Mouse (Mus musculus) 3T3-L1 (cell line): ENCODE data around the gene Nek1.
A peak's percentile ranks its signal among the peaks of the same experiment; 100 is the strongest.

Source experiments
- DNase-seq: peaks from one replicate; pipeline ENCODE4 v3.0.0-alpha.2; 2015; ENCODE audit warnings: low read depth, low spot score

The Nek1 gene

GRCm38 (mm10) chr8:60992910-60993638, at the start of gene Nek1:
TSS of gene Nek1 (plus strand) at chr8:60993195.
- DNase-seq, result peak; percentile 96

GRCm38 (mm10) chr8:60947503-60947902, 45.5 kb upstream of the Nek1 start:
- DNase-seq, result no peak

DNA sequence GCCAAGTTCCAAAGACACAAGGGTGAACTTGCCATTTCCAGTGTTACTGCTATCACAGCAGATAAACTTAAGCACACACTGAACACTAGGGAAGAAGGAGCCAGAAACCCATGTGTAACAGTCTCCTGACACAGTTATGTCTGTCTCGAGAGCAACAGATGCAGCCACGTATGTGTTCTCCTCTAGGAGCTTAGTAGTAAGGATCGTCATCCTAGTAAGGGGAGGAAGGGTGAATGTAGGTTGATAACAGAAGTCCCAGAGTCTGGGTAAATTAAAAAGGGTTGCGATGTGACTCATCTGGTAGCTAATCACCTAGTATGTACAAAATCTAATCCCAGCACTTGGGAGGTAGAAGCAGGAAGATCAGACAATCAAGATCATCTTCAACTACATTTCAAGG, 43.1 kb upstream of the Nek1 start:
- no peak for DNase-seq

DNA sequence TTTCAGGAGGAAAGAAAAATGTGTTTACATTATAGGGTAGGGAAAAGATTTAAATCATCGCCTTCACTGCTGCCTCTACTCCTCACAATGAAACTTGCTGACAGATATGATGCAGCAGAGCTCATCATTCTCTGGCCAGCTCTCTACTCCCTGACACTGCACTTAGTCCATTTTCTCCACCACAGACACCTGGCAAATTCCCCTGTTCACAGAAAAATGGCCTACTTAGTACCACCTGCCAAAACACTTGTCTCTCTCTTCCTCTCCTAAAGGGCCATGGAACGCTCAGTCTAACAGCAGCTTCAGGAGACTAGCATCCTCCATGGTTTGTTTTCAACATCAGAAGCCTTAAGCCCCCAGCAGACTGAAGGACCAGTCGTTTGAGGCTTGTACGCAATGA, 41.7 kb upstream of the Nek1 start:
- DNase-seq, result peak; percentile 32

DNA sequence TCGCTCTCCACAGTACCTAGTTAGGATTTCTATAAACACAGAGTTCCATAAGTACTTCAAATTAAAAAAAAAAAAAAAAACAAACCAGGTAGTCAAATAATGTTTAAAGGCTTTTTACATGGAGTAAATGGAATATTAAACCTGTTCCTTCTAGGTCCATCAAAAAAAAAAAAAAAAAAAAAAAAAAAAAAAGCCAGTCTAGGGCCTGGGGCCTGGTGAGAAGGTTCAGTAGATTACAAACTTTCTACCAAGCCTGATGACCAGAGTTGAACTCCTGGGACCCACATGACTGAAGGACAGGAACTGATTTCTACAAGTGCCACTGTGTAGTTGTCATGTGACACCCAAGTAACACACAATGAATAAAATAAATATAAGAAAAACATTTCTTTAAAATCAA, 41.2 kb upstream of the Nek1 start:
- DNase-seq, result no peak

DNA sequence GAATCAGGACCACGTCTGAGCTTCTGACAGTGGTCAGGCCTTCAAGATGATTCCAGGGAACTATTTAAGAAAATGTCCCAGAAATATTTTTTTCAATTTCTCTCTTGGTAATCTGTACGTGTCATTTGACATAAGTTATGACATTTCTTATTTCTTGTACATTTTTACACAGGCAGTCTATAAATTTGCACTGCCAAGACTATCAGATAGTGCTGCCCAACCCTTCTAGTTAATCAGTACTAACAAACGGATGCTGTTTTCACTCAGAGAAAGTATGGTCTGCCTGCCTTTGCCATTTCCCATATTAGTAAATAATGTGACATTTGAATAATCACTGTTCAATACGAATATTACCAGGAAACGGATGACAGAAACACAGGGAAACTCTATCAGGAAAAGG, 40.2 kb upstream of the Nek1 start:
- no peak for DNase-seq

DNA sequence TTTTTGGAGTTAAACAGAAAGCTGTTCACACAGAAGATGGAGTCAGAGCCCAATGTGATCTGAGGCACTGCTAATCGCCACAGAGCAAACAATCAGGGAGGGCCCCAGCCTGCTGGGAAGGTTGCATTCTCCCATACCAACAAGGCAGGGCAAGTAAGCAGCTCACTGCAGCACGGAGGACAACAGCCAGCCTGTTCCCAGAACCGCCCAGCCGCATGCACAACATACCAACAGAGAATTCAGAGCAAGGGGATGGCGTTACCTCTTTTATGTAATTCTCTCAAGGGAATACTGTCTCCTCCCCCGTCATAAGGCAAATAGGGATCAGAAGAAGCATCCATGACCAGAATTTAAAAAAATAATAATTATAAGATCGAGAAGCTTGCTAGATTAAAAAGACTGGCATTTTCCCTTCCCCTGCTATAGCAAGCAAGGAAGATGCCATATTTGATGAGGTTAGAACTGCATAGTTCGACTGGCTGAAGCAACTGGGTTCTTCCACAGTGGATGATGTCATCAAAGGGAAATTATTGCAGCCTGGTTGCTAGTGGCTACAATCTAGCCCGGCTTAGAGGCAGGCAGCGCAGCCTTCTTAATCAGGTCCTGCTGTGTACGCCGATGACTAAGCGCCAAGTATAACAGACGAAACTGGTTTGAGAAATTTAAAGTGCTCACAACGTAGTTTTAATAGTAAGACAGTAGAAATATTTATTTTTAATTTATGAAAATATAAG, 38.5 kb upstream of the Nek1 start:
- DNase-seq, result peak; percentile 99

DNA sequence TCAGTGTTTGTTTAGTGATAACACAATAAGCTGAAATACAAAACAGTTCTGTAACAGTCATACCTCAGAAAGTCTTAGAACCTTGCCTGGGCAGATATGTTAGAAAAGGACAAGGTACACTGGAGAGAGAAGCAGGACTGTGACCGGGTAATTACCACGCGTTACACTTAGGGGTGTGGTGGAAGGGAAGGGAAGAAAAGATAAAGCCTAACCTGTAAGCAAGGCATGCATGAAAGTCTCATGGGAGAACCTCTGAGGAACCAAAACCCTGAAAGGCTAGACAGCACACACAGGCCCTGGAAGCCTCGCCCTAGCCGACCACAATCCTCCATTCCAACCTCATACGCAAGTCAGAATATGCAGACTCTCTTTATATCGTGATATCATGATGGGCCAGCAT, 36.1 kb upstream of the Nek1 start:
- DNase-seq, result peak; percentile 31

GRCm38 (mm10) chr8:60962763-60963162, 30.2 kb upstream of the Nek1 start:
- no peak for DNase-seq

DNA sequence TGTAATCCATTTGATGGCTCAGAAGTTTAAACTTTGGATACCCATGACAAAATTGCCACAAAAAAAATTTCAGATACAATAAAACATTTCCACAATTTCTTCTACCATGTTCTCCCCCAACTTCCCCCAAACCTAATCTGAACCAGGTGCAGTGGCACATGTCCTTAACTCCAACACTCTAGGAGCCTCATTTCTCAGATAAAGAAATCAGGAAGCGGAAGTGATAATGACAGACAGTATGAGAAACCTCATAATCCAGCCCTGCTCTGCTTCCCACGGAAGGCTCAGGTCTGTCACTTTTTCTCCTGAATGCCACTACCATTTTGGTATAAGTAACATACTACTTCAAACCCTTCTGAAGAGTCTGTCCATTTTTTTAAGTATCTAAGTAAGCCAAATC, 29.1 kb upstream of the Nek1 start:
- no peak for DNase-seq

DNA sequence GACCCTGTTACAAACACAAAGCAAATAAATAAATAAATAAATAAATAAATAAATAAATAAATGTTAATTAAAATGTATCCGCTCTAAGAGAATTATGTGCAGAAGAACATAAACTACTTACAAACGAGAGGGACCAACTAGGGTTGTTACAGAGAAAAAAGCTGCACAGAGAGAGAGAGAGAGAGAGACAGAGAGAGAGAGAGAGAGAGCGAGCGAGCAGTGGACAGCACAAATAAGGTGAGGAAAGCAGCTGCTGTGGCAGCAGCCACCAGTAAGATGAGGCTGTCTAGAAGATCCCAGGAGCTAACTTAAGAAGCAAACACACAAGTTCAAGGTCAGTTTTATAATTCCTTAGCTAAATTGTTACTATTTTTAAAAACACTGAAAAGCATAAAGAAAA, 28.5 kb upstream of the Nek1 start:
- DNase-seq, result no peak

- DNase-seq, result no peak
These were observed 27.7 kb upstream of the Nek1 start for GRCm38 (mm10) chr8:60965306-60965705.

GRCm38 (mm10) chr8:60965741-60966140, 27.3 kb upstream of the Nek1 start:
- no peak for DNase-seq

DNA sequence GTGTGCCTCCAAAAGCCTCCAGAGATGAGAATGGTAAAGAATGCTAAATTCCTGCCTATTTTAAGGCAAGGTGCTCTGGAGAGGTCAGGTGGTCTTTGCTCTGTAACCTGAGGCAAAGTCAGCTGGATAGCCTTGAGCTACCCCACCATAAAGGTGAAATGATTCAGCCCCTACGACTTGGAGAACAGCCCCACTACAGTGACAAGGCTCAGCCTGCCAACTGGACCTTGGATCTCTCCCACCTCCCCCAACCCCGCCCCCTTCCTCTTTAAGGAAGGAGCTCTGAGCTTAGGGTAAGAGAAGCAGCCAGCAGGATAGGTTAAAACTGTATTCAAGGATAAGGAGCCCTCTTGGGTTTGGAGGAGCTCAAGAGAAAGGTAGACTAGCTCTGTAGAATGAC, 23.9 kb upstream of the Nek1 start:
- DNase-seq, result no peak

DNA sequence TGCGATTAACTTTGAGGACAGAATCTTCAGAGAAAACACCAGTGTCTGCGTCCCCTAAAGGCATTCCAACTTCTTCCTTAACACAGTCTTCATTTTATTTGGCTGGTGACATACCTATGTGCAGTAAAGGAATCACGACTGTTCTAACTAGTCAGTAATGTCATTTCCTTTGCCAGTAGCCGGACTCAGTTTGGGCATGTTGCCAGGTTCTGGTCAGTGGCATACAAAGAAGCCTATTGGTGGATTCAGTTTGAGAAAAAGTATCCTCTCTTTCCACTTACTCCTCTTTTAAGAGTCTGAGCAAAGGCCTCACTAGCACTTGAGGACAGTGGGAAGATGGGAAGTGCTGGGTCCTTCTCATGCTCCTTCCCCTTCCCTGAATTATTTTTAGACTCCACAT, 21.2 kb upstream of the Nek1 start:
- DNase-seq, result no peak

DNA sequence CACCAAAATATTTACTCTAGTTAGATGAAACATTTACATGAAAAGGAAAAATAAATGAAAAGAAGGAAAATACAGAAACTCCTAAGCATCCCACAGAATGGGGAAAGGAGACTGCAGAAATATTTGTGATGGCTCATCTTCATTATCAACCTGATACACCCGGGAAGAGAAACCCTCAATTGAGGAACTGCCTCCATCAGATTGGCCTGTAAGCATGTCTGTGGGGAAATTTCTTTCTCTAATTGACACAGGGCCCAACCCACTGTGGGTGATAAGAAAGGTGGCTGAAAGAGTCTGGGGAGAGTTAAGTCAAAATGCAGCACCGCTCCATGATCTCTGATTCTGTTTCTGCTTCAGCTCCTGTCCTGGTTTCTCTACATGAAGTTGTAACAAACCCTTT, 19.5 kb upstream of the Nek1 start:
- no peak for DNase-seq

DNA sequence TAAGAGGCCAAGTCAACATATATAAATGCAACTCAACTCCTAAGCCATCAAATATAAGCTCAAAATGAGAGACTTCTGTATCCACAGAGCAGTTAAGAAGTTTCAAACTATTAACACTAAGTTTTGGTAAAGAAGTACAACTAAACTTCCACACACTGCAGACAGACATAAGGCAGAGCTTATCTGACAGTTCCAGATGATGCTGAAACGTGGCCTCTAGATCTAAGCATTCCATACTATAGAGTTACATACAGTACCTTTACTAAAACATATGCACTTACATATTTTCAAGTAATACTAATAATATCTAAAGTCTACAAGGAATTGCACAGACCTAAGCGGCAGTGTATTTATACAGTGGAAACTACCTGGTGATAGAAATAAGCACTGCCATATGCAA, 18.2 kb upstream of the Nek1 start:
- no peak for DNase-seq

DNA sequence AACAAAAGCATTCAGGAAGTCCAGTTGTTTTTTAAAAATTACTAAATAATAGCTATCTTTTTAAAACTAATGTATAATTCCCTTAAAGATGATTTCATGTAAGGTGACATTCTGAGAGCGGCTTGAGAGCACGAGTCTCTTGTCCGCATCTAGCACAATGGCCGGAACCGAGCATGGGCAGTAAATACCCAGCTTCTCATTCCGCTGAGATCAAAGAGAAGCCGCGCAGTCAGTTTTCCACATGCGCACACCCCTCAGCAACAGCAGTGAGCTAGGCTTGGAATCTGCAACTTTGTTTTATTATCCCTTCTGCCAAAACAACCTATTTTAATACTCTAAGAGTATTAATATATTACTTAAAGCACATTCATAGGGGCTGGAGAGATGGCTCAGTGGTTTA, 16.2 kb upstream of the Nek1 start:
- no peak for DNase-seq

DNA sequence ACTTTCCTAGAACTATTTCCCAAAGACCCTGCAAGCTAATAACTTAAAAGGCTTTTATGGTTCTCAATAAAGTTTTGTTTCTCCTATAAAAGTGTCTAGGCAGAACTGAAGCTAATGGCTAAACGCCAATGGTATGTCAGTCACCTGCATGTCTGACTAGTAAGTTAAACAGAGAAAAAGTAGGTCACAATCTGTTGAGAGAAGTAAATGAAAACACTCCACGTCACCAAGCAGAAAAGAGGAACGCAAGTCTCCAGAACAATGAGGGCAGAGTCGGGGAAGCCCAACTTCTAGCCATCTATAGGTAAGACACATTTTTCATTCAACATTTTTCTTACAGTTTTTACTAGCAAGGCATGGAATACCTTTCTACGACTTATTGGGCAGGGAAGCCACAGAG, 14.5 kb upstream of the Nek1 start:
- DNase-seq, result no peak

- DNase-seq, result no peak
These were observed 11.6 kb upstream of the Nek1 start for GRCm38 (mm10) chr8:60981388-60981787.

GRCm38 (mm10) chr8:60982701-60983687, 10.0 kb upstream of the Nek1 start, which contains the start of gene Clcn3:
TSS of gene Clcn3 (minus strand) at chr8:60983300.
- DNase-seq, result peak; percentile 91

DNA sequence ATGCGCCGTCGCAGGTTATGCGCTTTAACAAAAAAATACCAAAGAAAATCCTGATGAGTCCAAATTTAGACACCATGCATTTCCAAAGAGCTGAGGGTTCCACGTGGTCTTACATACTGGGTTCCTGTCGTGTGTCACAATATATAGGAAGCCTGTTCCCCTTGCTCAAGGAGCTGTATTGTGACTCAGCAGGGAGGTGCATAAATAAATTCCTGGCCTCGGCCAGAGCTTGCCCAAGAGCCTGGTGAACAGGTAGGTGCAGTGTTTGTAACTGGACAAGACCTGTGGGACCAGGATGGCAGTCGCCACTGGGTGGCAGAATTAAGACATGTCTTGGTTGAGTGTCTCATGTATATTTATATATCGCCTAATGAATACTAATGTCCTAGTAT, 9.3 kb upstream of the Nek1 start:
- DNase-seq, result peak; percentile 58
